Mouse (Mus musculus) stomach, embryonic 14.5 days (tissue): ENCODE measurements around the gene Slc7a1. TPM values are rescaled to one million over a fixed set of nuclear protein-coding genes. Genes with fewer than 3 reads are reported as not detected.
A peak's percentile ranks its signal among the peaks of the same experiment; 100 is the strongest.

Source experiments
- ATAC-seq: fragments of 200-750 bp; cut with Nextera tagmentation; 2 replicates; pipeline ENCODE4 v1.8.0; 2017; ENCODE audit warnings: low read depth, moderate TSS enrichment; ENCODE audit not compliant: insufficient number of reproducible peaks, insufficient read depth, low FRiP score
- H3K27ac ChIP-seq: fragments of 300-500 bp; sonication (generic); 2 replicates; pipeline ENCODE4 v1.5.1; 2014; ENCODE audit warnings: mild to moderate bottlenecking, low read length, moderate library complexity, mixed read lengths
- H3K27me3 ChIP-seq: fragments of 300-500 bp; sonication (generic); 2 replicates; pipeline ENCODE4 v1.6.1; 2014; ENCODE audit warnings: low read length, control low read depth, mixed read lengths; ENCODE audit not compliant: control insufficient read depth, insufficient read depth
- H3K36me3 ChIP-seq: fragments of 300-500 bp; sonication (generic); 2 replicates; pipeline ENCODE4 v1.6.1; 2014; ENCODE audit warnings: mild to moderate bottlenecking, control low read depth, low read length, moderate library complexity, mixed read lengths; ENCODE audit not compliant: control insufficient read depth, insufficient read depth
- H3K4me1 ChIP-seq: fragments of 300-500 bp; sonication (generic); 2 replicates; pipeline ENCODE4 v1.6.1; 2014; ENCODE audit warnings: low read length, control low read depth, mixed read lengths; ENCODE audit not compliant: control insufficient read depth, insufficient read depth
- H3K4me2 ChIP-seq: fragments of 300-500 bp; sonication (generic); replicated peaks from 2 replicates; pipeline ENCODE4 v1.6.1; 2014; ENCODE audit warnings: low read depth, low read length, control low read depth
- H3K4me3 ChIP-seq: fragments of 300-500 bp; sonication (generic); 2 replicates; pipeline ENCODE4 v1.5.1; 2014; ENCODE audit warnings: low read depth, low read length, control low read depth
- H3K9ac ChIP-seq: fragments of 300-500 bp; sonication (generic); replicated peaks from 2 replicates; pipeline ENCODE4 v1.6.1; 2014; ENCODE audit warnings: low read depth, mild to moderate bottlenecking, control low read depth, low read length, moderate library complexity, mixed read lengths
- H3K9me3 ChIP-seq: fragments of 300-500 bp; sonication (generic); 2 replicates; pipeline ENCODE4 v1.6.1; 2016; ENCODE audit warnings: low read depth, low read length, control low read depth; ENCODE audit not compliant: control insufficient read depth
- WGBS: fragments of 180-500 bp; shearing (Covaris S2); extraction: QIAGEN DNeasy Blood & Tissue Kit; methylation state at CpG from one replicate; pipeline ENCODE4 v1.1.7; 2014; 5-methylcytosine and 5-hydroxymethylcytosine counted together
- polyA plus RNA-seq: library from polyadenylated mRNA; unstranded; fragments of >200 nt; fragmentation: Nextera tagmentation; extraction: Ambion mirVana; gene quantifications from 2 replicates; pipeline ENCODE4 v1.2.1, GENCODE M21; 2014

Slc7a1 gene
- polyA plus RNA-seq, 1 experiment from 2014 or later: 31.8 TPM

DNA sequence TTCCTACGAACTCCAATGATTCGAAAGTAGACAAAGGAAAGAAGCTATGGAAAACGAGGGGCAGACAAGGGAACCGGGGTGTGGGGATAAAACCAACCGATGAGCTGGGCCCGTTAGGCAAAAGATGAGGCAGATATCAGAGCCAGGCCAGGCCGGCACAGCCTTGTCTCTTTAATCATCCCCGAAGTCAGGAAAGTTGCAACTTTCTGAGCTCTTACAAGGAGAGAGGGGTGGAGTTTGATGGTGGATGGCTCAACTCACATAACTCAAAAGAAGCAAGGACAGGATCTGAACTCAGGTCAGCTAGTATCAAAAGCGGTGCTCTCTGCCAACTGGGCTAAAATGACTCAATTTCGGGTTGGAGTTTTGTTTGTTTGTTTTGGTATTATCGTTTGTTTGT is 40.6 kb downstream of the Slc7a1 start:
- Histone ChIP-seq H3K4me1 (0 out of 2 replicates have a peak, but pooled peaks cover 2% of the 10 kb centered on the region), H3K4me3 (no peak overlapping the region), H3K27me3 (no peaks in the 10 kb centered on the region), H3K36me3 (no peaks in the 10 kb centered on the region), H3K9me3 (no peaks in the 10 kb centered on the region), H3K27ac (no peak overlapping the region), H3K4me2 (no peak overlapping the region), H3K9ac (no peak overlapping the region)
- ATAC-seq: no peak
- 88% methylated on average over 11 of the region's 11 CpGs for WGBS

DNA sequence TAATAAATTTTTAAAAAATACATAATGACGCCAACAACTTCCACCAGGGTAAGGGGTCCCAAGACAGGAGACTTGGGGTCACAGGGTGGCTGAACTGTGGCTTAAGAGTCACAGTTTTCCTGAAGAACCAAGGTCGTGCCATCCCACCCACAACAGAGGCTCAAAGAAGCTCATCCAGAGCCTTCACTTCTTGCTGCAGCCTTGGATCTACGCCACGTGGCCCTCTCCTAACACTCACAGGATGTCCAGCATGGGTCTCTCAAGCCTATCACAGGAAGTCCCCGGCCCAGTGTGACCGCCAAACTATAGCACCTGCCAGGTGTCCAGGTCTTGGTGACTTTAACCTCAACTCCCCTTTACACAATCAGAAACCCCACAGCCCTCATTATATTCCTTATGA is 42.5 kb downstream of the Slc7a1 start:
- no peak for ATAC-seq
- no peak overlapping the region for H3K4me2 ChIP-seq
- H3K36me3 ChIP-seq: no peaks in the 10 kb centered on the region
- H3K9ac ChIP-seq: no peak overlapping the region
- no peaks in the 10 kb centered on the region for H3K9me3 ChIP-seq
- no peaks in the 10 kb centered on the region for H3K27me3 ChIP-seq
- 96% methylated on average over 6 of the region's 6 CpGs for WGBS
- no peak overlapping the region for H3K27ac ChIP-seq
- 0 out of 2 replicates have a peak, but pooled peaks cover 2% of the 10 kb centered on the region for H3K4me1 ChIP-seq
- no peak overlapping the region for H3K4me3 ChIP-seq

DNA sequence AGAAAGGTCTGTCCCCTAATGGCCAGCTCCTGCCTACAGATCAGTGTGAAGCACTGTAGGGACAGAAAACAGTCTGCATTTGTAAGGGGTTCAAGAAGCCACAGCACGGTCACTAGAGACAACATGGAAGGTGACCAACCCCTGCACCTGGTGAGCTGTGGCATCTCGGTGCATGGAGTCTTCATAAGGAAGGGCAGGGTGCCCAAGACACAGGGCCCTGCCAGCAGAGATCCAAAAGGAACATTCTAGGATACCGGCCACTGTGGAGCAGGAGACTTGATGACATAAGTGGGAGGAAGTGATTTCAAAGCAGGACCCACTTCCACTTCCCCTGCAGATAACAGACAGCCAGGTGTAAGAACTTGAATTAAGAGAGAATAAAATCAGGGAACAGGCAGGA is 43.9 kb downstream of the Slc7a1 start:
- WGBS: 89% methylated on average over 3 of the region's 3 CpGs
- no peaks in the 10 kb centered on the region for H3K27me3 ChIP-seq
- ATAC-seq: no peak

GRCm38 (mm10) chr5:148354536-148354935 is 45.2 kb downstream of the Slc7a1 start:
- no peak for ATAC-seq
- H3K27me3 ChIP-seq: no peaks in the 10 kb centered on the region
- 66% methylated on average over 8 of the region's 8 CpGs for WGBS
- no peaks in the 10 kb centered on the region for H3K4me1 ChIP-seq
- no peak overlapping the region for H3K4me3 ChIP-seq
- H3K36me3 ChIP-seq: no peaks in the 10 kb centered on the region
- no peak overlapping the region for H3K9ac ChIP-seq
- H3K4me2 ChIP-seq: no peak overlapping the region
- no peak overlapping the region for H3K27ac ChIP-seq
- no peaks in the 10 kb centered on the region for H3K9me3 ChIP-seq

More for the DNA sequence above, 43.9 kb downstream of the Slc7a1 start:
- Histone ChIP-seq H3K4me3 (no peak overlapping the region), H3K9ac (no peak overlapping the region), H3K36me3 (no peaks in the 10 kb centered on the region), H3K4me1 (0 out of 2 replicates have a peak, but pooled peaks cover 2% of the 10 kb centered on the region), H3K4me2 (no peak overlapping the region), H3K9me3 (no peaks in the 10 kb centered on the region), H3K27ac (no peak overlapping the region)

DNA sequence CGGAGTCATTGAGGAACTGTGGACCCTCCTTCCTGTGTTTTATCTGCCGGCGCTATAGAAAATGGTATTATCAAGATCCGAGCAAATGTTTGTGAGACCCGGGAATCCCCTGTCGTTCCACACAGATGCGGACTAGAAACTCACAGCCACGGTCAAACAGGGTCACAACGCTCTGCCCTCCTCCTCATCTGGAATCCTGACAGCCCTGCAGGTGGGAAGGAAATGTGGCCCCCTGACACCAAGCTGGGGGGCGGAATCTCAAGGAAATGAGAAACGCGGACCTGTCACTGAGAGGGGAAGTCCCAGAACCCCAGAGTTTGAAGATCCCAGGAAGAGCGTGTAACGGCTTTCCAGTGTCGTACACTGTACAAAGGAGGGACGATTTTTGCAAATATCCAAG is 46.3 kb downstream of the Slc7a1 start:
- no peaks in the 10 kb centered on the region for H3K4me1 ChIP-seq
- H3K4me2 ChIP-seq: no peak overlapping the region
- H3K9ac ChIP-seq: no peak overlapping the region
- no peak overlapping the region for H3K27ac ChIP-seq
- no peak for ATAC-seq
- no peak overlapping the region for H3K4me3 ChIP-seq
- 50% methylated on average over 16 of the region's 16 CpGs for WGBS
- H3K9me3 ChIP-seq: no peaks in the 10 kb centered on the region
- no peaks in the 10 kb centered on the region for H3K36me3 ChIP-seq
- H3K27me3 ChIP-seq: no peaks in the 10 kb centered on the region

DNA sequence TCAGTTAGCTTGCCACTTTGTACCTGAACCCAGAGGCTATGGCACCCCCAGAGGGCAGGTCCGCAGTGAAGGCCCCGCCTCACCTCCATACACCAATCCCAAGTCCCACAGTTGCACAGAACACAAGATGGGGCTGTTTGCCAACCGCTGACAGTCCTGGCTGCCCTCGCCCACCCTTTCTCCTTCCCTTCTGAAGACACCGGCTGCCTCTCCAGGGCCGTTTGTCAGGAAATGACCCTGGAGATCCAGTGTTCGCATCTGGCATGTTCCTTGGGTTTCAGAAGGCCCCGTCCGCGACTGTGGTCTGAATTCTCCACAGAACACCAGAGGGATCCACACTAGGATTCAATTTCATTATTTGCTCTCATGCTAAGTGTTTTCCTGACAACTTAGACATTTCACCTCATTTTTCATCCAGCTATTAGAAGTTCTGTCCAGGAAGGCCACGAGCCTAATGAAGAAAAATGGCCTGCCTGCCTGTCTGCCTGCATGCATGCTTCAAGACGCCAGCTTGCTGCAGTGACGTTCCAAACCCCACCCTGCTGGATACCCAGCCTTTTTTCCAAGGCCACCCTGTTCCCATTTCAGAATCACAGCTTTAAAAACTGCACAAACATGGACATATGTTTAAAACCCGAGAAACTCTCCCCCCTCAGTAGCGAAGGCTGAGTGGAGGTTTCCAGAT is 50.2 kb downstream of the Slc7a1 start:
- H3K9me3 ChIP-seq: no peaks in the 10 kb centered on the region
- ATAC-seq: peak; percentile 46; the same call in 1 of the 2 replicates
- no peak overlapping the region for H3K9ac ChIP-seq
- H3K4me2 ChIP-seq: no peak overlapping the region
- H3K27ac ChIP-seq: no peak overlapping the region
- 48% methylated on average over 15 of the region's 15 CpGs for WGBS
- H3K27me3 ChIP-seq: no peaks in the 10 kb centered on the region
- H3K4me1 ChIP-seq: no peaks in the 10 kb centered on the region
- H3K36me3 ChIP-seq: no peaks in the 10 kb centered on the region; the same call in 1 of the 2 replicates
- H3K4me3 ChIP-seq: no peak overlapping the region

DNA sequence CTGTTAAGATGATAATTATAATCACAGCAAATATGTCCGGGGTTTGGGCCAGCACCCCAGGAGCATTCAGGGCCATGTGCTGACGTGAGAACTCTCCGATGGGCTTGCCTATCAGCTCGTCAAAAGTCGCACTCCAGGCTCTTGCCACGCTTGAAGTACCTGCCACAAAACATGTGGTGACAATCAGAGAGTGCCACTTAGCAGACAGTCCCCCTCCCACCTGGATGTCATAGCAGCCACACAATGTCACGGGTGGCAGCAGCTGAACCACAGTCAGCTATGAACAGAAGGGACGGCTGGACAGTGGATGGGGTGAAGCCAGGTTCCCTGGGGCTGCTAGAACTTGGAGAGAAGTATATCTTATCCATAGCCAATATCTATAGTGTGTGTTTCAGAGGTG is 51.6 kb downstream of the Slc7a1 start:
- no peaks in the 10 kb centered on the region for H3K9me3 ChIP-seq
- no peaks in the 10 kb centered on the region; the same call in 1 of the 2 replicates for H3K36me3 ChIP-seq
- no peaks in the 10 kb centered on the region for H3K27me3 ChIP-seq
- no peak overlapping the region for H3K4me3 ChIP-seq
- no peak overlapping the region for H3K27ac ChIP-seq
- H3K9ac ChIP-seq: no peak overlapping the region
- no peak overlapping the region for H3K4me2 ChIP-seq
- ATAC-seq: no peak
- peaks cover 5% of the 10 kb centered on the region; the same call in 1 of the 2 replicates for H3K4me1 ChIP-seq
- 87% methylated on average over 8 of the region's 8 CpGs for WGBS

- 77% methylated on average over 8 of the region's 8 CpGs for WGBS
- no peaks in the 10 kb centered on the region for H3K27me3 ChIP-seq
- H3K4me2 ChIP-seq: no peak overlapping the region
- no peaks in the 10 kb centered on the region; the same call in 1 of the 2 replicates for H3K36me3 ChIP-seq
- H3K4me3 ChIP-seq: no peak overlapping the region
- ATAC-seq: no peak
- no peak overlapping the region for H3K9ac ChIP-seq
- H3K27ac ChIP-seq: no peak overlapping the region
- H3K9me3 ChIP-seq: no peaks in the 10 kb centered on the region
- peaks cover 5% of the 10 kb centered on the region; the same call in 1 of the 2 replicates for H3K4me1 ChIP-seq
These were observed 53.2 kb downstream of the Slc7a1 start for GRCm38 (mm10) chr5:148346543-148346942.

- Histone ChIP-seq H3K36me3 (peaks cover 4% of the 10 kb centered on the region; the same call in 1 of the 2 replicates), H3K27me3 (no peaks in the 10 kb centered on the region), H3K9me3 (no peaks in the 10 kb centered on the region), H3K27ac (no peak overlapping the region), H3K4me2 (no peak overlapping the region), H3K9ac (no peak overlapping the region), H3K4me3 (no peak overlapping the region), H3K4me1 (peaks cover 5% of the 10 kb centered on the region; the same call in 1 of the 2 replicates)
- WGBS: 59% methylated on average over 5 of the region's 5 CpGs
- no peak for ATAC-seq
These were observed 55.3 kb downstream of the Slc7a1 start for GRCm38 (mm10) chr5:148344374-148344773.
